Mouse (Mus musculus) ovary, adult 18-20 months (tissue): ENCODE data around the gene D430041D05Rik.

Experiments used
- DNase-seq: peaks from one replicate; pipeline ENCODE4 v3.0.0; 2022; ENCODE audit warnings: low spot score, mixed read lengths

D430041D05Rik gene

DNA sequence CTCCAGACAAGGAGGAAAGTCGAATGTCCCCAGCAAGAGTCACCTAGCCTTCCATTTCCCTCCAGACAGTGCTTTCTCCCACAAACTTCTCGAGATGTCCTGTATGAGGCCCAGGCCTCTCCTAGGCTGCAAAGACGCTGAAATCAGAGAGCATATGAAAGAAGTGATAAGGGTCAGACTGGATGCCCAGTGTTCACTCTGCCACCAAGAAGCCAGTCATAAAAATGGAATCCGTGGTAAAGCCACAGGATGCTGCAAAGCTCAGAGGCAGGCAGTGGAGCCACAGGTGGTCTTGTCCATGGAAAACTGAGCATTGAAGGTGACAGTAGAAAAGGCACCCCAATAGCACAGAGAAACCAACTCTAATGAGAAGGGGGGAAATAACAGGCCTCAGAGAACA lies 2.9 kb downstream of the D430041D05Rik start:
- no peak for DNase-seq

DNA sequence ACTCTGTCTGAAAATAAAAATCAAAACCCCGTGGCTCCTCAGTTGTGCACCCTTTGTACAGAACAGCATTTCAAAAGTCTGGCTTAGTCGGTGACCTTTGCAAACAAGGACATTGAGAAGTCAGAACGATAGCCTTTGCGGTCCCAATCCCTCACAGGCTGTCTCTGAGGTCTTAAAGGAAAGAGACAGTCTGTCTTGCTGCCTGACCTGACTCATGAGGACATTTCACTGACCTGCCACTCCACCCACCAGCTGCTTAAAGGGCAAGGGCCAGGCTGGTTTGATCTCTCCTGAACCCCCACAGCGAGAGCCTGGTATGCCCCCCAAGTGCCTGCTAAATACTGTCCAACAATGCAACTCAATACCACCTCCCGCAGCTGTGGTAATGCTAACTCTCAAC lies 6.8 kb downstream of the D430041D05Rik start:
- DNase-seq = no peak

GRCm38 (mm10) chr2:104398651-104399290 lies 12.0 kb downstream of the D430041D05Rik start:
- DNase-seq = no peak

- no peak for DNase-seq
Measured at GRCm38 (mm10) chr2:104395961-104396360, 14.9 kb downstream of the D430041D05Rik start.

GRCm38 (mm10) chr2:104394769-104395168 lies 16.0 kb downstream of the D430041D05Rik start:
- DNase-seq = no peak

- no peak for DNase-seq
Measured at GRCm38 (mm10) chr2:104392700-104393312, 18.0 kb downstream of the D430041D05Rik start.

GRCm38 (mm10) chr2:104389231-104389630 lies 21.6 kb downstream of the D430041D05Rik start:
- DNase-seq = no peak

GRCm38 (mm10) chr2:104385941-104386340 lies 24.9 kb downstream of the D430041D05Rik start:
- DNase-seq = no peak

GRCm38 (mm10) chr2:104383589-104383988 lies 27.2 kb downstream of the D430041D05Rik start:
- DNase-seq = no peak

DNA sequence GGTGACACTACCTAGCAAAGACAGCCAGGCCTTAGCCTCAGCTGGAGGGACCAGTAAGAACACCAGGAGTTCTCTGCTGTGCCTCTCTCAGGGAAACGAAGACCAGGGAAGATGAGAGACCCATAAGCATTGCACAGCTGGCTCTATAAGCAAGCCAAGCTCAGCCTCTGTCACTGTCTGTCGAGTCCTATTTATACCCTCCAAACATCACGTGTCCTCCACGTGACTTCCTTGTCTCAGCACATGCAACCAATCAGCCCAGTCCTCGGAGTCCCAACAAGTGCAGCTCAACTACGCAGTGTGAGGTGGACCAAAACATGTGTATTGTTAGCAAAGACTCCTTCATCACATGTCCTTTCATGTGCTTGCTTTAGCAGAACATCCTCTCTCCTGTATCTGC lies 28.0 kb downstream of the D430041D05Rik start:
- no peak for DNase-seq

DNA sequence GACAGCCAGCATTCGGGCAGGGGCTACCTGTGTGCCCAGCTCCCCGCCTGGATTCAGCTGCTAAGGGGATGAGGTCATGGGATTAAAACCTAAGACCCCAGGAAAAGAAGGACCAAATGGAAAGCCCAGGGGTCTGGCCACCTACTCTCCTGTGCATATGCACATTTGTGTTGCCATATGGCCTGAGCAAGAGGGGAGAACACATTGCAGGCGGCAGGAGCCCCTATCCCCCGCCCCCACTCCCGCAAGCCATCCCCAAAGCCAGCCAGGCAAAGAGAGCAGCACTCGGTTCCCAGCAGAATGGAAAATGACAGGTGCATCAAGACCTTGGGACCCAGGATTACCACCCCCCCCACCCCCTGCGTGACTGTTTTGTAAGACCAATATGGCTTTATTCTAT lies 31.5 kb downstream of the D430041D05Rik start:
- no peak for DNase-seq

- DNase-seq = no peak
Measured at GRCm38 (mm10) chr2:104378791-104379190, 32.0 kb downstream of the D430041D05Rik start.

GRCm38 (mm10) chr2:104377990-104378389 lies 32.8 kb downstream of the D430041D05Rik start:
- DNase-seq = no peak

DNA sequence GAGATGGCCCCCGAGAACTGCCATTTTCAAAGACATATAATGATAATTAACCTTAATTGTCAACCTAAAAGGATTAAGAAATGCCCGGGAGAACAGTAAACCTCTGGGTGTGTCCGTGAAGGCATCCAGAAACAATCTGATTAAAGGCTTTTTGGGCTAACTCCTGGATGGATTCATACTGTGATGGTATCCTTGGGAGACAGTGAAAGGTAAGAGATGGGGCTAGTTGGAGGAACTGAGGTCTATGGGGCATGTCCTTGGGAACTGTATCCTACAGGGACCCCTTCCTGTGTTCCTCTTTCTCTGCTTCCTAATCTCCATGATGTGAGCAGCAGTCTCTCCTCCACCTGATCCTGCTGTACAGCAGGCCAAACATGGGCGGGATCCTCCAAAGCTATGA lies 38.7 kb downstream of the D430041D05Rik start:
- DNase-seq = no peak

GRCm38 (mm10) chr2:104371606-104372130 lies 39.1 kb downstream of the D430041D05Rik start:
- no peak for DNase-seq

GRCm38 (mm10) chr2:104367836-104368298 lies 42.9 kb downstream of the D430041D05Rik start:
- DNase-seq = no peak

GRCm38 (mm10) chr2:104367291-104367690 lies 43.5 kb downstream of the D430041D05Rik start:
- DNase-seq = no peak

GRCm38 (mm10) chr2:104359305-104359704 lies 51.5 kb downstream of the D430041D05Rik start:
- no peak for DNase-seq

DNA sequence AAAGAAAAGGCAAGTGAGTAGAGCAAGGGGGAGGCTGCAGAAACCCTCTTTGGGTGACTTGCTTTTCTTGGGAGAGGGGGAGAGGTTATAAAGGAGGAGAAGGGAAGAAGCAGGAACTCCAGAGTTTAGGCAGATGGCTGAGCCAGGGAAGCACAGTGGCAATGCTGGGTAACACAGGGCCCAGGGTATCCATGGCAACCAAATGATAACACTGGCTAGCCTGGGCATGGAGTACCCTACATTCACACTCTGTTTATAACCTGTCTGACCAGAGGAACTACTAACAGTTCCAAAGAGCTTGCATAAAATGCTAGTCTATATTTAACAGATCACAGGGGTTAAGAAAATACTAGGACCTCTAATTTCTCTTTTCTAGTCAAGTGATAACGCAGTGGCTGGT lies 51.9 kb downstream of the D430041D05Rik start:
- no peak for DNase-seq

DNA sequence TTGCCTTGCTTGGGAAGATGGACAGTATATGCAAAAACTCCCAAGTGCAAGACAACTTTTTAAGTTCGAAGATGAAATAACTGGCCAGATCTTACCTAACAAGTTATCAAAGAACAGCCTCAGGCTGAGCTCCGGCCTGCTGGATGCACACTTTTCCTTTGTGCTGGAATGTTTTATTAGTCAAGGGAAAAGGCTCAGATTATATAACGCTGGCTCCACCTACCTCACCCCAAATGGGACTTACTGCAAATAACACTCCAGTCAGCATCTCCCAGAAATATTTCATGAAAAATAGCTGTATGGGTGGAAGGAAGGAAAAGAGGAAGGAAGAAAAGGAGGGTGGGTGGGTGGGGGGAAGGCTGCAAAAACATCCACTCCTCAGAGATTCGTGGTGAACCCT lies 54.3 kb downstream of the D430041D05Rik start:
- no peak for DNase-seq

DNA sequence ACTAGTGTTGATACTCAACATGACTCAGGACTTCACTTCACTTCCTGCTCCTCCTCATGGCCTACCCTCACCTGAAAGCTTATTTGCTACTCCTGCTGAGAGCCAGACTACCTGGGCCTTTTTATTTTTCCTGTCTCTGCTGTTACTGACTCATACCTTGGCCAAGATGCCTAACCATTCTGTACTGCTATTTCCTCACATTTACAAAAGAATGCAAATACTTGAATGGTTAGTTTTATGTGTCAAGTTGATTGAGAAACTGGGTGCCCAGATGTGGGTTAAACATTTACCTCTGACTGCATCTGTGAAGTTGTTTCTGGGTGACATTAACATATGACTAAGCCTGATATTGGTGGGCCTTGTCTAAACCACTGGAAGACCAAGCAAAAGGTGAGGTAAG lies 56.7 kb downstream of the D430041D05Rik start:
- DNase-seq = no peak

GRCm38 (mm10) chr2:104352204-104352493 lies 58.7 kb downstream of the D430041D05Rik start:
- DNase-seq = no peak

DNA sequence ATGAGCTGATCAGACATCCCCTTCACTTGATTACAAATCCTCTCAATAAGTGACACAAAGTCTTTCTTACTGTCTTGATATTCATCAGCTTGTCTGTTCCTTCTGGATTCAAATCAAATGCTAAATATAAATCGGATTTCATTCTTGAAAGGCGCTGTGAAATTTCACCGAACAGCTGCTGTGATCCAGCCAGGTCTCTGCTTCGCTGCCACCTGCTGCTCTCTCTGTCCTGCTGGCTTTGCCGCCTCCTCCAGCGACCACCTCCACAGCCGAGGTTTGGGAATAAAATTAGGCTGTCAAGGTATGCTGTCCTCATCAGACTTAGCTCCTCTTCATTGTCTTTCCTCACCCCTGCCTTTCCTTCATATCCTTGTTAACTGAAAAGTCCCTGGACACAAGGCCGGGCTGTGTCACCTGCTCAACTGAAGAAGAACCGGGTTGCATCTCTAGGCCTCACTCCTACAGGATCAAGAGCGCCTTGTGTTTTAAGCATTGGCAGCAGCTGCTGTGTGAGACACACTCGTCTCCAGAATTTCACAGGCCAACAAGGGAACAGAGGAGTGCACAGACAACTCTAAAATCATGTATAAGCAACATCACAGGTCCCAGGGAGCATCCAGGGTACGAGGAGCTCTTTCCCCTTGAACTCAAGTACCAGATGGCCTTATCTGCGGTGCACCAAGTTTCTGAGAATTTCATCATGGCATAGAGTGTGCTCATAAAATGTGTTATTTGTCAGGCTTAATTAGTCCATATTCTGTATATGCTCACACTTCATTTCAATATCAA lies 59.2 kb downstream of the D430041D05Rik start:
- DNase-seq = no peak
